Mouse (Mus musculus): ENCODE results near the gene Foxn3. TPM values are rescaled to one million over a fixed set of nuclear protein-coding genes. Genes with fewer than 3 reads are reported as not detected.
"Not testable (repeated sequence)": the region's sequence is repeated elsewhere in the genome, so short reads cannot be mapped to it uniquely, and the experiment has no call there.

The Foxn3 gene
- total RNA-seq, 4 experiments from 2014 or later = 49.1 to 69.4 (median 57.0) TPM

- no peak for DNase-seq (ENCODE audit: low spot score in 2 of 2)
Measured at GRCm38 (mm10) chr12:99229973-99230782, 333.2 kb downstream of the Foxn3 start.

DNA sequence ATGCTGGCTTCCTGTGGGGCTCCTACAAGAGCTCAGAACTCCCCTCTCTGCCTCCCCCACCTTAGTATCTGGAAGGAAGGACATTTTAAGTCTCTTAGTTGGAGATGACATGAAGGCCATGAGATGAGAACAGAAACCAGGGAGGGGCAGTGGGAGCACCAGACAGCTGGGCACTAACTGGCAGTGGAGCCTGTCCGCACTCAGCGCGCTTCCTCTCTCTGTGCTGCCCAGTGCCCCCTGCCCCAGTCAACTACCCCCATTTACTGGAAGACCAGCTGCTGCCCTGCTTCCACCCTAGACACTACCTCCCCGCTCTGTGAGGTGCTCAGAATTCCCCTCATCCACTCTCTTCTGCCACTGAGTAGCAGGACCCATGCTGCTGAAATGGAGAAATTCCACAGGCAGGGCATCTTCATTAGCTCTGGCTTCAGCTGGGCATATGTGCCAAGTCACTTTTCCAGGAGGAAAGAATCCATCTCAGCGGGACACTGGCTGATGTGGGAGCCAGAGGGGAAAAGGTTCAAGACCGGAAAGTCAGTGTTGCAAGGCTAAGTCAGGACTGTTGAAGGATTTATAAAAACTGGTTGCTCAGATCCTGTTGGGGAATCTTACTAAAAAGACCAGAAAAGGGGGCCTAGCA, 335.9 kb downstream of the Foxn3 start:
- DNase-seq (ENCODE audit: low spot score in 2 of 2) = no peak

DNA sequence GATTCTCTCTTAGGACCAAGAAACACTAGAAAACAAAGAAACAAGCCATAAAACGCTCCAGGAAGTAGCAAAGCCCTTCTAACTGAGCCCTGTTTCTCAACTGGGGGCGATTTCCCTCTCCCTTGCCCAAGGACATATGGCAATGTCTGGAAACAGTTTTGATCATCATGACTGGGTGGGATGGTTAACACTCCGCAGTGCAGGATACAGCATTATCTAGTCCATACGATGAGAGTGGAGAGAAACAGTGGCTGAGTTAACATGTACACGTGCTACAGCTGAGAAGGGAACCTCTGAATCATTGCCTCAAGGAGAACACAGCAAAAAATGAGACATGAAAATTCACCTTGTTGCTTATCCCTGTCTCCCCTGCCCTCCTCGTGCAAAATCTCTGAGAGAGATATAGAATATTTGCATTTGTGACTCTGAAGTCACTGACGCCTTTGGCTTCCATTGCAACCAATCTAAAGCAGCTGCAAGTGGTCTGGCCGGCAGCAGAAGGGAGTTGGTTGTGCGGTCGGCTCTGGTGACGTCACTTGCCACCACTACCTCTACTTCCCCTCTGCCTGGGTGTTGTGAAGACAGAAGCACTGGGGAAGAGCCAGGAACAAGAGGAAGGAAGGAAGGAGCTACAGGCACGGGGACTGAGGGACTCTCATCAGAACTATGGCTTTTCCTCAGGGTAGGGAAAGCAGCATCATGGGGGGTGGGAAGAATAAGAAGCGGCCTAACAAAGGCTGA, 338.3 kb downstream of the Foxn3 start:
- DNase-seq (ENCODE audit: low spot score in 2 of 2) = no peak

- DNase-seq (ENCODE audit: low spot score in 2 of 2) = no peak
Measured at GRCm38 (mm10) chr12:99221087-99221846, 342.1 kb downstream of the Foxn3 start.

DNA sequence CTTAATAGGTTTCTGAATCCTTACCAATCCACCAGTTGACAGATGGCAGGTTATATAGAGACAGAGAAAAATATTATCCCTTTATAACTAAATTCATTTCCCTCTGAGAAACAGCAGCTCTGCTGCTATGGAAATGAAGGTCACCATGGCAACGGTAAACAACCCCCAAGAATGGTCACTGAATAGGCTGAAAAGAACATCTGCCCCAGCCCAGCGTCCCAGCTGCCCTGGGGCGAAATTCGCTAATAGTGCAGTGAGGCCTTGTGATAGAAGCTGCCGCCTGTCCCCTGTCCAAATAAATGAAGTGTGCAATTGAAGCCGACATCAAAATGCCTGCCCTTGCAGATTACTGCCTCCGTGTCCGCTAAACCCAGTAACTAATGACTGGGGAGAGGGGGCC, 343.0 kb downstream of the Foxn3 start:
- peak; percentile 54 to 63 for DNase-seq (ENCODE audit: low spot score in 2 of 2)

DNA sequence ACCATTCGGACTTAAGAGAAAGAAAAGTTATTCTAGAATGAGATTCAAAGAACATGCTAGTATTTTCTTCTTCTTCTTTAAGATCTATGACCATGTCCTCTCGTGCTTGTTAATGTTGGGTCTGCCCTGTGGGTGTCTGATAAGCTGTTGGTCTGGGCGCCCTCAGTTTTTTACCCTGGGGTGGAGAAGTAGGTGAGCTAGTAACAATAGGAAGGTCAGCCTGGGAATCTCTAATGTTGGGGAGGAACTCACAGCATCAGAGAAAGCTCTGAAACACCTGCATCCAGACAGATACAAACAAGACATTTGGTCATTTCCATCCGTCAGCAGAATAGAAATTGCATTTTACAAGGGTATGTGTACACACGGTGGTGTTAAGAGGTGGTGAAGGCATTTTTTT, 343.6 kb downstream of the Foxn3 start:
- no peak for DNase-seq (ENCODE audit: low spot score in 2 of 2)

GRCm38 (mm10) chr12:99217145-99217698, 346.2 kb downstream of the Foxn3 start:
- no peak for DNase-seq (ENCODE audit: low spot score in 2 of 2)

DNA sequence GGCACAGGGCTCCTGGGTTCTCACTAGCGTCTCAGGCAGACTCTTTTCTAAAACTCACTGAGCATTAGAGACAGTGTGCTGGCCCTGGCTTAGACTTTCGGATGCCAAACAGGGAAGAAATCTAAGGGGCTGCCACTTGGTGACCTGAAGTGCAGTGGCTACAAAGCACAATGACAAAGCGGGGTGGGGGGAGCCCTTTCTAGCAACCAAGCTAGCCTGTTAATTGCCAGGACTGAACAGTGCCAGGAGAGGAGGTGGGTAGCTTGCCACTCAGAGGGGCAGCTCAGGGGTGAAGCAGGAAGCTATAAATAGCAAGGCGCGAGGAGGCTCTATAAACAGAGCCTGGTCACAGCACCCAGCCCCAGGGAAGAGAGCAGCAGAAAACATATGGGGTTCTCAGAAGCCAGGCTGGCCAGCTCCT, 347.0 kb downstream of the Foxn3 start:
- DNase-seq (ENCODE audit: low spot score in 2 of 2) = no peak

DNA sequence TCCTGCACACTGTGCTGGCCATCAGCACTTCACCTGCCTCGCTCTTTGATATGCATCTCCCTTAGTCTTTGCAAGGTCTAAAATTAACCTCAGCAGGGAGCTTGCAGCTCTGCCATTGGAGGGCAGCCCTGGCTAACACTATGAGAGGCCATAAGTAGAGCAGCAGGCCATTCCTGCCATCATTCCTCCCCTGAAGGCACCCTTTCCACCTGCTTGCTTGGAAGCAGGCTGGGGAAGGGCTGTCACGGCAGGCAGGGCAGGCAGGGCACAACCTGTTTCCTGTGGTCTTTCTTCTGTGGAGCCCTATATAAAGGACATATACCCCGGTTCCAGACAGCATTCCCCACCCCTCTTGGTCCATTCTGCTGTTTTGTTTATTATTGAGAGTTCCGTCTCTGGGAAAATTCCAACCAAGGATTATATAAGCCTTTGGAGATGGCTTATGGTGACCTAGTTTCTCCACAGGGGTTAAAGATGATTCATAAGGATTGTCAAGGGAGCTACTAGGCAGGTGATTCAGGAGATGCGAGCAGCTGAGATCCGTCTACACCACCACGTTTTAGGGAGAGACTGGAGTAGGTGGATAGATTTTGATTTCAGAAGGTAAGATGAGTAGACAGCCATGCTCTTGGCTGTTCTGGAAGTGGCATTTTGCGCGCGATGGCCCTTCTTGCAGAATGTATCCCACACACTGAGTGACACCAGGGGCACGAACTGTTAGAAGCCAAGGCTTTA, 347.7 kb downstream of the Foxn3 start:
- no peak for DNase-seq (ENCODE audit: low spot score in 2 of 2)

GRCm38 (mm10) chr12:99214098-99214497, 349.3 kb downstream of the Foxn3 start:
- DNase-seq (ENCODE audit: low spot score in 2 of 2) = no peak

GRCm38 (mm10) chr12:99213218-99213617, 350.2 kb downstream of the Foxn3 start:
- no peak for DNase-seq (ENCODE audit: low spot score in 2 of 2)

DNA sequence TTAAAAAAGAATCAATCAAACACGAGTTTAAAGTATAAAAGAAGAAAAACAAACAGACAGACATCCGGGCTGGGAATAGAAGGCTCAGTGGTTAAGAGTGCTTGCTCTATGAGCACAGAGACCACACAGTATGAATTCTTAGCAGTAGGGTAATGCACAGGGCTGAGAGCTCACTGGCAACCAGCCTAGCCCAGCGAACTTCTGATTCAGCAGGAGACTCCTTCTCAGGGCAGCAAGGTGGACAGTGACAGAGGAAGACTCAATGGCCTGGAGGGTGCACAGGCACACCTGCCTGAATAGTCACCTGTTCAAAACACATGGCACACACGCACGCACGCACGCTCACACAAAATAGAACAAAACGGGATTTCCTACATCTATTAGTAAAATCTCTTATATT, 353.6 kb downstream of the Foxn3 start:
- no peak for DNase-seq (ENCODE audit: low spot score in 2 of 2)

- DNase-seq (ENCODE audit: low spot score in 2 of 2) = no peak
Measured at GRCm38 (mm10) chr12:99208251-99208650, 355.1 kb downstream of the Foxn3 start.

GRCm38 (mm10) chr12:99207014-99207612, 356.3 kb downstream of the Foxn3 start:
- no peak for DNase-seq (ENCODE audit: low spot score in 2 of 2)

DNA sequence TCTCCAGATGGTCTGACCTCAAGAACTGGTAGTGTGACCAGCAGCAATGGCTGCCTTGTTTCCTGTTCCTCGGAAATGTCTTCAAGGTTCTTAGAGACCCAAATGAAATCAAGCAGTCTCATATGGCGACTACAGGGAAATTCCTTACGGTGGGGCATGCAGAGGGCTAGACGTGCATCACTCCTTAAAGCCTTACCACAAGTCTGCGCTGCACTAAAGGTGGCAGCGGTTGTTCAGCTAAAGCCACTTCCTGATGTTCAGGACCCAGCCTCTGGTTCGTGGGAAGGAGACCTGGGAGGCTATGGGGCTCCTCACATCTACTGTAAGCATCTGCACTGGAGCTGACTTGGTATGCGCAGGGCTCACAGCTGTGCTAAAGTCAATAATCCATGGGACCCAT, 357.6 kb downstream of the Foxn3 start:
- no peak for DNase-seq (ENCODE audit: low spot score in 2 of 2)

DNA sequence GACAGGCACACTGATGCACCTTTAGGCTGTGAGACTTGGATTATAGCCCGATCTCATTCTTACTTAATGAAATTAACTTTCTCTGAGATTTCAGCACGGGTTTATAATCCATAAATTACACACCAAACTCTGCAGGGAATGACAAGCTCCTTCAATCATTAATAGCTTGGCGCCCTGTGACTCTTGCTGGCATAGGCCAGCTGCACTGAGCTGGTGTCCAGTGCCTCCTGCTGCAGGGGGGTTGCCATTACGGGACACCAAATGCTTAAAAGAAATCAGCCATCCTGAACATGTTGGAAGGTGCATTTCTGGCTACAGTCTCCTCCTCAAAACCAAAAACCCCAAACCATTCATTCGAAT, 364.3 kb downstream of the Foxn3 start:
- no peak for DNase-seq (ENCODE audit: low spot score in 2 of 2)

DNA sequence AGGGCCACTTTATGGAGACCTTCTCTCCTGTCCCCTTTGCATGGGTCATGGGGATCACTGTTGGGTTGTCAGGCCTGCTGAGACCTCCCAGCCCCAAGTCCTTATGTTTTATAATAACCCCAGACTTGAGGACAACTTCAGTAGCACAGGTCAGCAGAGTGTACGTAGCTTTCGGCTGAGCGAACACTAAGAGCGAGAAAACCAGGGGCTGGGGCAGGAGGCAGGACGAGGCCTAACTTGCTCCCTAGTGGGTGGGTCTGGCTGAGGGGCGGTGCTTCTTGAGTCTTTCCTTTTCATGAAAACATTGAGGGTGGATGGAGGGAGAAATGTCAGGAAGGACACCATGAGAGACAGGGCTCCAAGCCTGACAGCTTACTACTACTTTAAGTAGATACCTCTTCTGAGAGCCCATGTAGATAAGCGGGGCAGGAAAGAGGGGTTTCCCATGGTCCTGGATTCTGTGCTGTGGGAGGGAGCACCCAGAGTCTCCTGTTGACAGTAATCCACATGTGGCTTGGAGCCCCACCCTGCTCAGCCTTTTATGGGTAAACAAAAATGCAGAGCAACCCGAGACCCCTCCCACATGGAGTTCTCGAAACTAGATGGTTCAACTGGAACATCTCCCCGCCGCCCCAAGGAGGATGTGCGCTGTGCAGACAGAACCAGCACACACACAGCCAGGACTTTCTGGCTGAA, 364.8 kb downstream of the Foxn3 start:
- no peak for DNase-seq (ENCODE audit: low spot score in 2 of 2)

GRCm38 (mm10) chr12:99197031-99197430, 366.4 kb downstream of the Foxn3 start:
- DNase-seq (ENCODE audit: low spot score in 2 of 2) = peak; percentile 34 to 48

GRCm38 (mm10) chr12:99195655-99196054, 367.7 kb downstream of the Foxn3 start:
- DNase-seq (ENCODE audit: low spot score in 2 of 2) = no peak

GRCm38 (mm10) chr12:99194120-99194519, 369.3 kb downstream of the Foxn3 start:
- not testable (repeated sequence) for DNase-seq (ENCODE audit: low spot score in 2 of 2)
